Mouse (Mus musculus): ENCODE results near the gene Degs2.

- TF ChIP-seq POLR2A (IDR thresholded peaks at IDR 0.05; ENCODE audit: insufficient read length, low read depth): no peak
- TF ChIP-seq MAX (IDR thresholded peaks at IDR 0.05; ENCODE audit: low read depth): no peak
- no peak for TF ChIP-seq USF1 (IDR thresholded peaks at IDR 0.05; ENCODE audit: low read depth)
- TF ChIP-seq TCF12 (IDR thresholded peaks at IDR 0.05; ENCODE audit: insufficient read depth, poor library complexity, severe bottlenecking): no peak
Measured at GRCm38 (mm10) chr12:108715854-108716253, 13.7 kb upstream of the Degs2 start.

Data from myocyte (in vitro differentiated cells).